Mouse (Mus musculus) C2C12 (cell line): Measurements from ENCODE around the gene Serpina3n.

Experiments used
- CEBPB ChIP-seq: IDR thresholded peaks from one replicate; pipeline ENCODE4 v1.6.1; 2011; ENCODE audit warnings: low read depth, mild to moderate bottlenecking, control low read depth, moderate library complexity
- CTCF ChIP-seq: IDR thresholded peaks from one replicate; pipeline ENCODE4 v1.5.1; 2011; ENCODE audit not compliant: control insufficient read depth, insufficient read depth, insufficient read length

DNA sequence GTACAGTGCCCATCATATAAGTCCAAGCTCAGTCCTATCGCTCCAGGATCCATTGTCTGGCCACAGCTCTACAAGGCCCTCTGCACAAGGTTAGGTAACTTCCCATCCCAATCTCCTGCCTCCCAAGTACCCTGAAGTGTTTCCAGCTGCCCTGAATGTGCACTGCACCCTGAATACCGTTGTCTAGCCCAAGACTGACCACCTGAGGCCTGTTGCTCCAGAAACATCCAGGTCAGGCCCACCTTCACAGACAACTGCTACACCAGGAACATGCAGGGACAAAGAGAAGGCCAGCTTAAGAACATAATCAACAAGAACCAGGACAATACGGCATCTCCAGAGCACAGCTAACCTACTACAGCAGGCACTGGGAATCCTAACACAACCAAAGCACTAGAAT, 36.5 kb upstream of the Serpina3n start:
- TF ChIP-seq CTCF (no peak), CEBPB (no peak)
